Mouse (Mus musculus) liver, embryonic 14.5 days (tissue): Measurements from ENCODE around the gene Olfr619.

Source experiments
- CTCF ChIP-seq: IDR thresholded peaks from 2 replicates; pipeline ENCODE4 v1.5.1; 2016; ENCODE audit warnings: antibody characterized with exemption, low read depth, control low read depth
- EP300 ChIP-seq: IDR thresholded peaks from 2 replicates; pipeline ENCODE4 v1.6.1; 2016; ENCODE audit warnings: antibody characterized with exemption, low read depth

DNA sequence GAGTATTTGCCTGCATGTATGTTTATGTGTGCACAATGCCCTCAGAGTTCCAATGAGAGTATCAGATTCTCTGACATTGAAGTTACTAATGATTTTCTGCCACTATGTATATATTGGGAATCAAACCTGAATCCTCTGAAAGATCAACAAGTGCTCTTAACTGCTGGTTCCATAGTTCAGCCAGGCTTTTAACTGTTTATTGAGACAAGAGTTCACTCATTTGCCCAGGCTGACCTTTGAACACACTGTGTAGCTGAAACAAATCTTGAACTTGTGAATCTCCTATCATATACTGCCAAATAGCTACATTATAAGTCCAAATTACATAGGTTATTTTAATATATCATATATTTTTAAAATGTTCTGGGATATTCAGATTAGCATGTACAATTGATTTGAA lies 36.4 kb downstream of the Olfr619 start:
- TF ChIP-seq EP300 = no peak
- no peak for TF ChIP-seq CTCF
